Mouse (Mus musculus): ENCODE data around the gene Nfix.

GRCm38 (mm10) chr8:84703466-84704249 is 96.5 kb downstream of the Nfix start:
- TF ChIP-seq CTCF (IDR thresholded peaks at IDR 0.05; ENCODE audit: low read depth) (peak; percentile 17; the same call in 1 of the 2 replicates), EP300 (optimal IDR thresholded peaks at IDR 0.05) (no peak)

Data from stomach, postnatal 0 days (tissue).